Mouse (Mus musculus) cortical plate, adult 2 months (tissue): ENCODE results near the gene Wipi1.

Experiments used
- CTCF ChIP-seq: fragments of 200-500 bp; IDR thresholded peaks from 2 replicates; pipeline ENCODE4 v1.5.1; 2011; ENCODE audit warnings: mild to moderate bottlenecking, control low read depth, low read length; ENCODE audit not compliant: insufficient read depth; ENCODE audit errors: extremely low read depth
- POLR2A ChIP-seq: fragments of 200-500 bp; IDR thresholded peaks from 2 replicates; pipeline ENCODE4 v1.6.1; 2011; ENCODE audit warnings: mild to moderate bottlenecking, low read length, control low read depth; ENCODE audit not compliant: insufficient read depth; ENCODE audit errors: extremely low read depth

DNA sequence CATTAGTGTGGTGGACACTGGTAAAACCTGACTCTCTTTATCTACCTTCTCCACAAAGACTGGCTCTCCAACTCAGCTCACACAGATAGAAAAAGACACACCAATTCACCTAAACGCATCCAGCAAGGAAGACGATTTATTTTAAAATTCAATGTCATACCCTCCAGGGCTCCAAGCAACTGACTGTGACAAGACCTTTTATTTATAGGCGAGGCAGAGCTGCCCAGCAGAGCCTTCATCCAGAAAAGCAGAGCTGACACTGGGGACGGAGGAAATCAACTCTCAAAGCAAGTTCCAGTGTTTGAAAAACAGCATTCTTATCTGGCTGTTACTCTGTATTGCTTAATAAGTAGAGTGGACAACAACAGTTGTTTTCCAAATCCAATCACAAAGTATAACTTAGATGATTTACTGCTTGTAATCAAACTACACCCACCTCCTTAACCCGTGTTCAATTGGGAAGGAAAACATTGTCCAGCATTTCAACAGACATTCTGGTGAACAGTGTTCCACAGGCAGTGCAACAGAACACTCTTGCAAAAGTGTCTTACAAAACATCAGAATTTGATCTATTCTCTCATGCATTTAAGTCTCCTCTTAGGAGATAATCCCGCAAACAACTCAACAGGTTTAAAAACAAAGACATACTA, 2.7 kb downstream of the Wipi1 start:
- TF ChIP-seq CTCF: no peak
- no peak for TF ChIP-seq POLR2A
